Mouse (Mus musculus) midbrain, embryonic 15.5 days (tissue): ENCODE data around the gene Faf1. TPM values are rescaled to one million over a fixed set of nuclear protein-coding genes. Genes with fewer than 3 reads are reported as not detected.

Experiments used
- ATAC-seq: fragments of 200-750 bp; cut with Nextera tagmentation; replicated peaks from 2 replicates; pipeline ENCODE4 v1.8.0; 2017; ENCODE audit warnings: moderate TSS enrichment
- H3K27ac ChIP-seq: fragments of 300-500 bp; sonication (generic); 2 replicates; pipeline ENCODE4 v1.5.1; 2015; ENCODE audit warnings: mild to moderate bottlenecking, inconsistent platforms
- H3K27me3 ChIP-seq: fragments of 300-500 bp; sonication (generic); replicated peaks from 2 replicates; pipeline ENCODE4 v1.6.1; 2015; ENCODE audit warnings: inconsistent platforms
- H3K36me3 ChIP-seq: fragments of 300-500 bp; sonication (generic); replicated peaks from 2 replicates; pipeline ENCODE4 v1.6.1; 2015; ENCODE audit warnings: inconsistent platforms
- H3K4me1 ChIP-seq: fragments of 300-500 bp; sonication (generic); 2 replicates; pipeline ENCODE4 v1.6.1; 2015; ENCODE audit warnings: inconsistent platforms
- H3K4me2 ChIP-seq: fragments of 300-500 bp; sonication (generic); 2 replicates; pipeline ENCODE4 v1.6.1; 2015; ENCODE audit warnings: inconsistent platforms, mild to moderate bottlenecking, moderate library complexity
- H3K4me3 ChIP-seq: fragments of 300-500 bp; sonication (generic); 2 replicates; pipeline ENCODE4 v1.5.1; 2015; ENCODE audit warnings: mild to moderate bottlenecking, inconsistent platforms
- H3K9ac ChIP-seq: fragments of 300-500 bp; sonication (generic); 2 replicates; pipeline ENCODE4 v1.6.1; 2015; ENCODE audit warnings: mild to moderate bottlenecking, inconsistent platforms
- H3K9me3 ChIP-seq: fragments of 300-500 bp; sonication (generic); 2 replicates; pipeline ENCODE4 v1.6.1; 2016; ENCODE audit warnings: inconsistent platforms
- WGBS: fragments of 180-500 bp; shearing (Covaris S2); methylation state at CpG from one replicate; pipeline ENCODE4 v1.1.7; 2015; ENCODE audit warnings: mixed read lengths; 5-methylcytosine and 5-hydroxymethylcytosine counted together
- polyA plus RNA-seq: library from polyadenylated mRNA; unstranded; fragments of >200 nt; fragmentation: Nextera tagmentation; extraction: Ambion mirVana; gene quantifications from 2 replicates; pipeline ENCODE4 v1.2.1, GENCODE M21; 2015

Faf1 gene
- polyA plus RNA-seq, 1 experiment from 2014 or later, result 31.5 TPM

DNA sequence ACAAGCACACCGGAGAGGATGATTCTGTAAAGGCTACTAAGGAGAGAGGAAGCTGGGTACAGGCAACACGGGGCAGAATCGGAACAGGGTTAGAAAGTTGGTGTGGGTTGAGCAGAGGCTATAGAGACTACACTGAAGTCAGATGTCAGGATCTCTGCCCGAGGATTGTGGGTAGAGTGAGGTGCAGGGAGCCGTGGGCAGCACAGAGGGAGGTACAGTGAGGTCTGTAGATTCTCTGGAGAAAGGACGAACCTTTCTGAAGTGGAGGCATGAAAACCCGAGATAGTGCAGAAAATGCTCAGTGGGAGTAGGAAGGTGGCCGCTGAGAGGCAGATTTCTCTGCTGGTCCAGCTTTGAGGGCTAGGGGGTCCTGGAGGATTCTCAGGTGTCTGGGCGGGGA lies 309.9 kb downstream of the Faf1 start:
- no peak overlapping the region for H3K4me2 ChIP-seq
- peaks cover 17% of the 10 kb centered on the region for H3K4me1 ChIP-seq
- no peak overlapping the region for H3K27ac ChIP-seq
- H3K4me3 ChIP-seq, result no peak overlapping the region
- no peaks in the 10 kb centered on the region for H3K36me3 ChIP-seq
- no peak for ATAC-seq
- no peak overlapping the region for H3K9ac ChIP-seq
- H3K9me3 ChIP-seq, result no peaks in the 10 kb centered on the region
- WGBS, result 3% methylated on average over 9 of the region's 9 CpGs
- H3K27me3 ChIP-seq, result peaks cover 74% of the 10 kb centered on the region

DNA sequence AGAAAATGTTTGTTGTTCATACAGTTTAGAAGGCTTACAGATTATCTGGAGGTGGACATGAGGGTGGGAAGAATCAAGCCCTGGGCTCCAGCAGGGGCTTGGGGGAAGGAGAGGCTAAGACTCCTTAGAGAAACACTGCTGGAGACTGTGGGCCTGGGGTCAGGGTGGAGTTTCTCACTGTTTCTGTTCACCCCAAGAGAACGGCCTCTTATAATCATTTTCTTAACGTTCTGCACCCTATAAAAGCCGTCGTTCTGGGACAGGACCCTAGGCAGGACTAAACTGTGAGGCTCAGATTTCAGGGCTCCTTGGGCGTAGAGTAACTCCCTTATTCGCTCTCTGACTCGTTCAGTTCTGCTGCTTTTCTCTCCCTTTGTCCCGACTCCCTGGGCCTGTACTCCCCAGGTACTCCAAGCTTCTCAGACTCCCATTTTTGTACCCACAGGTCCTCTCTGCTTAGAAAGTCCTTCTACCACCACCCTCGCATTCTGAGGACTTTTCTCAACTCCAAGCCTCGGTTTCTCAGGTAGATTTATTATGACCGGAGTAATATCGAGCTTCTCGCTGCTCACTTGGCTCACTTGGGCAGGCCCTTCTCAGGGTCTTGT lies 310.5 kb downstream of the Faf1 start:
- WGBS, result 6% methylated on average over 13 of the region's 13 CpGs
- Histone ChIP-seq H3K4me1 (peaks cover 13% of the 10 kb centered on the region), H3K27ac (no peak overlapping the region), H3K36me3 (no peaks in the 10 kb centered on the region), H3K4me2 (no peak overlapping the region), H3K9me3 (no peaks in the 10 kb centered on the region), H3K4me3 (no peak overlapping the region), H3K27me3 (peaks cover 74% of the 10 kb centered on the region), H3K9ac (no peak overlapping the region)
- ATAC-seq, result no peak

DNA sequence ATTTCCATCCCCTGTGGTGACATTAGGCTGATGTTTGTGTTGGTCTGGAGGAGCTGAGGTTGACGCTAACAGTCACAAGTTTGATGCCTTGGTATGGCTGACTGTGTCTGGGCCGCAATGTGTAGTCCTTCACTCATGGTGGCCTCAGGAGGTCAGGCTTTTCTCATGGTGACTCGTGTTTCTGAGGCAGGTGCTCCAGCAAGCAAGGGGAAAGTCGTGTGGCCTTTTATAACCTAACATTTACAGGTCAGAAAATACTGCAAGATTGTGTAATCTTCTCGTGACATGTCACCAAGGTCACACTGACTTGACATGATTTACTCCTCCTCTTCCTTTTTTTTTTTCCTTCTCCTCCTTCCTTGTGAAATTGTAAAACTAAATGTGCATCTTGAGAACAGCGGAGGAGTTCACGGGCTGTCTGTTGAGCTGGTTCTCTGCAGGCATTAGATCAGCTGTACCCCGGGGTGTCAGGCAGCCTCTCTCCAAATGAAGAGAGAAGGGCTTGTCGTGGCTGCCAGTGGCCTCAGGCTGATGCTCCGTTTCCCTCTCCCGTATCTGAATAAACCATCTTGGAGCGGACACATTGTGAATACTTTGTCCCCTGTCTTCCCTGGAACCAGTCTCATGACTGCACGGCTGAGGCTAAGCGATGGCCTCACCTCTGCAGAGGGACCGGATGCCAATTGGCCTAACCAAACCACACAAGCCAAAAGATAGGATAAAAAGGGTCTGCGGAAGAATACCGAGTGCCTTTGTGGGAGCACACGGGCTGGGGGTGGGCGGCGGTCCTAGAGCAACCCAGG lies 311.4 kb downstream of the Faf1 start:
- ATAC-seq, result no peak
- H3K4me2 ChIP-seq, result no peak overlapping the region
- H3K4me3 ChIP-seq, result no peak overlapping the region
- H3K9me3 ChIP-seq, result no peaks in the 10 kb centered on the region
- H3K27ac ChIP-seq, result no peak overlapping the region
- peaks cover 78% of the 10 kb centered on the region for H3K27me3 ChIP-seq
- peaks cover 6% of the 10 kb centered on the region for H3K4me1 ChIP-seq
- 3% methylated on average over 19 of the region's 20 CpGs for WGBS
- H3K36me3 ChIP-seq, result no peaks in the 10 kb centered on the region
- H3K9ac ChIP-seq, result no peak overlapping the region

DNA sequence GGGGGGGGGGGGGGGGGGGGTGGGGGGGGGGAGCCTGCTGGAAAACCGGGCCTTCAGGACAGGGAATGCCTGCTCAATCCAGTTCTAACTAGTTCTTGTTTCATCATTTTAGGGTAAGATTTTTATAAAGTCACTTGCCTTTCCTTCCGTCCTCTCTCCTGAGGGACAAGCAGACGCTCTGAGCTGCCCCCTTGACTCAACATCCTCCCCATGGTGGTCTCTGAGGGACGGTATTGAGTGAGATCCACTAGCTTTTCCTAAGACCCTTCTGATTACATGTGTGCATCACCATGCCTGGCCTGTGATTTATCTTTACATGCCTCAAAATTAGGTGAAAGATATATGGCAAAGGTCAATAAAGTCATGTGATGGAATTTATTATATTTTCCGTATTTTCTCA lies 312.0 kb downstream of the Faf1 start:
- Histone ChIP-seq H3K4me2 (no peak overlapping the region), H3K9ac (no peak overlapping the region), H3K4me1 (peaks cover 4% of the 10 kb centered on the region), H3K9me3 (no peaks in the 10 kb centered on the region), H3K27me3 (peaks cover 78% of the 10 kb centered on the region), H3K36me3 (no peaks in the 10 kb centered on the region), H3K4me3 (no peak overlapping the region), H3K27ac (no peak overlapping the region)
- no peak for ATAC-seq
- WGBS, result 12% methylated on average over 5 of the region's 5 CpGs

DNA sequence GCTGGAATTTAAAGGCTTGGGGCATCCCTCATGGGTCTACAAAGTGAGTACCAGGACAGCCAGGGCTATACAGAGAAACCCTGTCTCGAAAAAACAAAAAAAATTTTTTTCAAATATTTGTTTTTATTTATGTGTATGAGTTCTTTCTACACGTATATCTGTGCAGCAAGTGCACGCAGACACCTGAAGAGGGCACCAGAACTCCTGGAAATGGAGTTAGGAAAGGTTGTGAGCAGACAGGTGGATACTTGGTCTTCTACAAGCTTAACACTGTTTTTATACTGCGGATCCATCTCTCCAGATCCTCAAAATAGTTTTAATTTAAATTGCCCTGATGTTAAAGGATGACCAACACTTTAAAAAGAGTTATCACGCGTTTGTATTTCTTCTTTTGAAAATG lies 312.8 kb downstream of the Faf1 start:
- Histone ChIP-seq H3K27ac (no peak overlapping the region), H3K9me3 (no peaks in the 10 kb centered on the region), H3K9ac (no peak overlapping the region), H3K4me2 (no peak overlapping the region), H3K36me3 (no peaks in the 10 kb centered on the region), H3K4me3 (no peak overlapping the region), H3K4me1 (no peaks in the 10 kb centered on the region), H3K27me3 (peaks cover 72% of the 10 kb centered on the region)
- no peak for ATAC-seq
- 34% methylated on average over 6 of the region's 6 CpGs for WGBS

DNA sequence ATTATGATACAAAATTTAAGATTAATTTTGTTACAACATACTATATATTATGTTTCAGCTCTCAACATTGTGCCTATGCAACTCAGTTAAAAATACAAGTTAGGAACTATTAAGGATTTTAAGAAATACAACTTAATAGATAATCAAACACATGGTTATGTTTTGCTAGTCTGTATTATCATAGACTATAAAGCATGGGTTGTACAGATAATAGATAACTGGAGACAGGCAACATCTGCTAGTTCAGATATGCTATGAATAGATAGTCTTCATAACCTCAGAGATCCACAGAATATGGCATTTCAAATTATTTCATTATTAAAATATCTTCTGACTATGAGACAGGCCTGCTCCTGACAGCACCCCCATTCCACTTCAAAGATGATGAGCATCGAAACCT lies 329.7 kb downstream of the Faf1 start:
- no peaks in the 10 kb centered on the region for H3K4me1 ChIP-seq
- ATAC-seq, result no peak
- H3K36me3 ChIP-seq, result no peaks in the 10 kb centered on the region
- WGBS, result 89% methylated on average over 1 of the region's 1 CpGs
- no peaks in the 10 kb centered on the region for H3K27me3 ChIP-seq
- H3K9ac ChIP-seq, result no peak overlapping the region
- H3K4me2 ChIP-seq, result no peak overlapping the region
- H3K27ac ChIP-seq, result no peak overlapping the region
- no peaks in the 10 kb centered on the region for H3K9me3 ChIP-seq
- no peak overlapping the region for H3K4me3 ChIP-seq

Other genes starting within 250 kb of the Faf1 start
- 61.2 and 63.9 TPM in 2 replicates for gene Rnf11, start 191.9 kb upstream of the Faf1 start, polyA plus RNA-seq
- gene 4930522H14Rik, start 145.3 kb upstream of the Faf1 start, polyA plus RNA-seq, result not detected in 2 replicates
- 2.5 and 2.6 TPM in 2 replicates for gene Cdkn2c, start 9.4 kb upstream of the Faf1 start, polyA plus RNA-seq